Mouse (Mus musculus) monocyte, adult 5-6 weeks (primary cell): ENCODE measurements around the gene Krt33a. TPM values are rescaled to one million over a fixed set of nuclear protein-coding genes. Genes with fewer than 3 reads are reported as not detected.

Source experiments
- ATAC-seq: fragments of 153-309, 156-312 bp; replicated peaks from 2 replicates; pipeline ENCODE4 v1.8.0; 2017; ENCODE audit warnings: mild to moderate bottlenecking; ENCODE audit not compliant: low TSS enrichment, insufficient number of reproducible peaks, severe bottlenecking, poor library complexity, low FRiP score
- total RNA-seq: library from RNA; stranded (forward); fragments of 200-1000, 200-491, 200-594 nt; gene quantifications from 3 replicates; pipeline ENCODE4 v1.2.3, GENCODE M21; 2017

Krt33a gene
- not detected in 3 replicates for total RNA-seq

GRCm38 (mm10) chr11:100016112-100016511 is at the start of gene Krt33a:
Gene Krt33a, minus strand, starts transcription at chr11:100016212.
- no peak for ATAC-seq

- no peak for ATAC-seq
These were observed 42.9 kb upstream of the Krt33a start for GRCm38 (mm10) chr11:100058875-100059274.

GRCm38 (mm10) chr11:100055686-100056655 is 40.0 kb upstream of the Krt33a start:
- ATAC-seq: no peak

- ATAC-seq: no peak
These were observed 34.4 kb upstream of the Krt33a start, which contains the start of gene Krt31 for GRCm38 (mm10) chr11:100050451-100050850. Gene Krt31, minus strand, starts transcription at chr11:100050551.

GRCm38 (mm10) chr11:100047193-100047592 is 31.2 kb upstream of the Krt33a start:
- no peak for ATAC-seq

GRCm38 (mm10) chr11:100046303-100046866 is 30.4 kb upstream of the Krt33a start:
- ATAC-seq: no peak

- no peak for ATAC-seq
These were observed 25.4 kb upstream of the Krt33a start, which contains the start of gene Krt34 for GRCm38 (mm10) chr11:100041454-100041853. Gene Krt34, minus strand, starts transcription at chr11:100041554.

GRCm38 (mm10) chr11:100029768-100030167 is 13.8 kb upstream of the Krt33a start, which contains the start of gene Krt33b:
Gene Krt33b, minus strand, starts transcription at chr11:100029868.
- ATAC-seq: no peak

GRCm38 (mm10) chr11:100021438-100021837 is 5.4 kb upstream of the Krt33a start:
- no peak for ATAC-seq

- ATAC-seq: no peak
These were observed 3.5 kb upstream of the Krt33a start for GRCm38 (mm10) chr11:100019466-100019865.

- no peak for ATAC-seq
These were observed 2.3 kb downstream of the Krt33a start for GRCm38 (mm10) chr11:100013691-100014171.

- no peak for ATAC-seq
These were observed 5.3 kb downstream of the Krt33a start for GRCm38 (mm10) chr11:100010682-100011081.

- no peak for ATAC-seq
These were observed 7.7 kb downstream of the Krt33a start for GRCm38 (mm10) chr11:100008336-100008735.

GRCm38 (mm10) chr11:100006624-100007023 is 9.4 kb downstream of the Krt33a start:
- no peak for ATAC-seq

GRCm38 (mm10) chr11:100005905-100006304 is 10.1 kb downstream of the Krt33a start:
- ATAC-seq: no peak

GRCm38 (mm10) chr11:100004846-100005245 is 11.2 kb downstream of the Krt33a start:
- no peak for ATAC-seq

GRCm38 (mm10) chr11:99999091-99999490 is 16.9 kb downstream of the Krt33a start:
- no peak for ATAC-seq

GRCm38 (mm10) chr11:99994384-99994661 is 21.7 kb downstream of the Krt33a start:
- ATAC-seq: no peak

GRCm38 (mm10) chr11:99993620-99994383 is 22.2 kb downstream of the Krt33a start, which contains the start of gene Krtap17-1:
Gene Krtap17-1, minus strand, starts transcription at chr11:99993994.
- ATAC-seq: no peak
